ENCODE assay signal across 14 mouse cellular contexts in genomic region chr5:119832479-119832796, GRCm38 (mm10). TPM values are rescaled to one million over a fixed set of nuclear protein-coding genes. Genes with fewer than 3 reads are reported as not detected.
DNase-seq lines count a peak whose midpoint lies in the region; ATAC-seq lines count a peak whose summit lies in the region.
"Had no signal": no experiment of that assay in that cellular context is flagged by ENCODE, and none has a peak within 500 bp of the region (broad histone marks: within the 10 kb centered on the region; RNA-seq: fewer than 3 reads in every experiment).

Gene Tbx5, plus strand, starts transcription at chr5:119832668.

- peaks cover 100% of the 10 kb centered on the region for H3K27me3 ChIP-seq in hindbrain, embryonic 10.5 days (ENCODE audit: insufficient read depth, poor library complexity, severe bottlenecking)
- H3K27me3 ChIP-seq in hindbrain, embryonic 14.5 days (ENCODE audit: control insufficient read depth, insufficient read depth, low read length), result peaks cover 99% of the 10 kb centered on the region
- peaks cover 95% of the 10 kb centered on the region for H3K27me3 ChIP-seq in embryonic facial prominence, embryonic 15.5 days
- peaks cover 96% of the 10 kb centered on the region for H3K27me3 ChIP-seq in intestine, embryonic 14.5 days (replicated peaks; ENCODE audit: control insufficient read depth, insufficient read depth, low read length)
- H3K27me3 ChIP-seq in lung, embryonic 16.5 days (ENCODE audit: control insufficient read depth, insufficient read depth, low read depth, low read length), result peaks cover 32% of the 10 kb centered on the region

- ATAC-seq in hindbrain, embryonic 14.5 days (ENCODE audit: low FRiP score), result no peak
- ATAC-seq in embryonic facial prominence, embryonic 15.5 days (ENCODE audit: insufficient number of reproducible peaks, low FRiP score, low TSS enrichment, low read depth), result no peak
- no peak for ATAC-seq in intestine, embryonic 14.5 days (replicated peaks; ENCODE audit: low FRiP score, low TSS enrichment, low read depth)
- ATAC-seq in lung, embryonic 16.5 days (ENCODE audit: low read depth), result peak; percentile 51
- no peak for ATAC-seq in inflammation-experienced regulatory T-cells, adult 6 months
- ATAC-seq: forebrain, postnatal 0 days had no signal

- H3K4me2 ChIP-seq in hindbrain, embryonic 14.5 days (replicated peaks), result no peak within 1 kb of the TSS
- peak within 1 kb of the TSS; percentile 43 for H3K4me2 ChIP-seq in embryonic facial prominence, embryonic 15.5 days (replicated peaks)
- peak within 1 kb of the TSS; percentile 24 for H3K4me2 ChIP-seq in intestine, embryonic 14.5 days (ENCODE audit: low read length)
- H3K4me2 ChIP-seq in lung, embryonic 16.5 days (ENCODE audit: low read depth, low read length), result peak within 1 kb of the TSS; percentile 61
- H3K4me2 ChIP-seq: midbrain, embryonic 11.5 days had no signal

- peaks cover 13% of the 10 kb centered on the region; the same call in 1 of the 2 replicates for H3K4me1 ChIP-seq in hindbrain, embryonic 10.5 days (replicated peaks)
- no peaks in the 10 kb centered on the region for H3K4me1 ChIP-seq in hindbrain, embryonic 14.5 days (replicated peaks; ENCODE audit: control insufficient read depth, insufficient read depth, low read length)
- H3K4me1 ChIP-seq in embryonic facial prominence, embryonic 15.5 days, result peaks cover 21% of the 10 kb centered on the region
- H3K4me1 ChIP-seq in intestine, embryonic 14.5 days (replicated peaks; ENCODE audit: control insufficient read depth, insufficient read depth, low read length), result no peaks in the 10 kb centered on the region
- no peaks in the 10 kb centered on the region for H3K4me1 ChIP-seq in lung, embryonic 16.5 days (replicated peaks; ENCODE audit: control insufficient read depth, insufficient read depth, low read length)

- no peak within 1 kb of the TSS for H3K4me3 ChIP-seq in hindbrain, embryonic 10.5 days
- H3K4me3 ChIP-seq in hindbrain, embryonic 14.5 days (replicated peaks; ENCODE audit: low read length), result no peak within 1 kb of the TSS
- H3K4me3 ChIP-seq in embryonic facial prominence, embryonic 15.5 days (replicated peaks), result peak within 1 kb of the TSS; percentile 31
- H3K4me3 ChIP-seq in intestine, embryonic 14.5 days (ENCODE audit: low read depth, low read length), result no peak within 1 kb of the TSS
- peak within 1 kb of the TSS; percentile 66 for H3K4me3 ChIP-seq in lung, embryonic 16.5 days (ENCODE audit: low read length)

- WGBS in hindbrain, embryonic 10.5 days, result under 1% methylated on average over 16 of the region's 16 CpGs
- WGBS in hindbrain, embryonic 14.5 days, result 2% methylated on average over 16 of the region's 16 CpGs
- 7% methylated on average over 16 of the region's 16 CpGs for WGBS in embryonic facial prominence, embryonic 15.5 days
- 2% methylated on average over 16 of the region's 16 CpGs for WGBS in intestine, embryonic 14.5 days
- 1% methylated on average over 16 of the region's 16 CpGs for WGBS in lung, embryonic 16.5 days

- no peak within 1 kb of the TSS for H3K27ac ChIP-seq in hindbrain, embryonic 10.5 days
- no peak within 1 kb of the TSS for H3K27ac ChIP-seq in hindbrain, embryonic 14.5 days
- no peak within 1 kb of the TSS for H3K27ac ChIP-seq in embryonic facial prominence, embryonic 15.5 days (replicated peaks)
- no peak within 1 kb of the TSS for H3K27ac ChIP-seq in intestine, embryonic 14.5 days (ENCODE audit: low read depth)
- peak within 1 kb of the TSS; percentile 89 for H3K27ac ChIP-seq in lung, embryonic 16.5 days (ENCODE audit: low read length)

- DNase-seq in hindbrain, embryonic 10.5 days (ENCODE audit: low spot score), result peak; percentile 38
- no peak for DNase-seq in hindbrain, embryonic 14.5 days (ENCODE audit: low spot score)
- peak; percentile 64 for DNase-seq in intestine, embryonic 14.5 days (ENCODE audit: low spot score)
- no peak for DNase-seq in frontal cortex, postnatal 10 days (ENCODE audit: low spot score in 2 of 2)
- DNase-seq in thymus, adult 18-20 months, result no peak
- DNase-seq: cerebellum, adult 11 months; kidney, adult 11 months; right cerebral cortex, adult 18-20 months had no signal

- H3K36me3 ChIP-seq in hindbrain, embryonic 10.5 days, result no peaks in the 10 kb centered on the region
- H3K36me3 ChIP-seq in hindbrain, embryonic 14.5 days (replicated peaks; ENCODE audit: control insufficient read depth, insufficient read depth), result no peaks in the 10 kb centered on the region
- H3K36me3 ChIP-seq in embryonic facial prominence, embryonic 15.5 days, result no peaks in the 10 kb centered on the region
- H3K36me3 ChIP-seq in intestine, embryonic 14.5 days (ENCODE audit: control insufficient read depth, insufficient read depth, low read length), result no peaks in the 10 kb centered on the region
- no peaks in the 10 kb centered on the region for H3K36me3 ChIP-seq in lung, embryonic 16.5 days (ENCODE audit: control insufficient read depth, insufficient read depth, low read length)

- H3K9ac ChIP-seq in hindbrain, embryonic 14.5 days, result no peak within 1 kb of the TSS
- no peak within 1 kb of the TSS for H3K9ac ChIP-seq in embryonic facial prominence, embryonic 15.5 days
- no peak within 1 kb of the TSS for H3K9ac ChIP-seq in intestine, embryonic 14.5 days (ENCODE audit: low read length)
- peak within 1 kb of the TSS; percentile 89 for H3K9ac ChIP-seq in lung, embryonic 16.5 days (ENCODE audit: low read length)
- H3K9ac ChIP-seq: forebrain, postnatal 0 days had no signal

- no peaks in the 10 kb centered on the region for H3K9me3 ChIP-seq in hindbrain, embryonic 10.5 days
- no peaks in the 10 kb centered on the region for H3K9me3 ChIP-seq in hindbrain, embryonic 14.5 days (ENCODE audit: control insufficient read depth, low read length)
- H3K9me3 ChIP-seq in embryonic facial prominence, embryonic 15.5 days (replicated peaks), result no peaks in the 10 kb centered on the region
- H3K9me3 ChIP-seq in intestine, embryonic 14.5 days (ENCODE audit: control insufficient read depth, low read length), result no peaks in the 10 kb centered on the region
- H3K9me3 ChIP-seq in lung, embryonic 16.5 days (ENCODE audit: control insufficient read depth, low read length), result no peaks in the 10 kb centered on the region

RNA-seq across cellular contexts. Expression of gene Tbx5, which starts in this region (rescaled TPM):
- polyA plus RNA-seq in hindbrain, embryonic 10.5 days (2016; fragmentation: Nextera tagmentation; extraction: Ambion mirVana), result not detected in 2 replicates
- polyA plus RNA-seq in hindbrain, embryonic 14.5 days (2014; fragmentation: Nextera tagmentation; extraction: Ambion mirVana), result 0.04 and 0.22 TPM in 2 replicates
- 0.71 and 1.8 TPM in 2 replicates for polyA plus RNA-seq in embryonic facial prominence, embryonic 15.5 days (2015; fragmentation: Nextera tagmentation; extraction: Ambion mirVana)
- not detected in 2 replicates for polyA plus RNA-seq in intestine, embryonic 14.5 days (2014; fragmentation: Nextera tagmentation; extraction: Ambion mirVana)
- 53.0 and 58.7 TPM in 2 replicates for polyA plus RNA-seq in lung, embryonic 16.5 days (2015; fragmentation: Nextera tagmentation; extraction: Ambion mirVana)
- polyA plus RNA-seq in inflammation-experienced regulatory T-cells, adult 6 months (2017; shearing (Covaris generic)), result not detected
- polyA plus RNA-seq: C2C12; forebrain, postnatal 0 days; midbrain, embryonic 11.5 days had no signal

Comparison
In these comparisons a context has a peak if more than half of its experiments do, and no peak if none do; other contexts are left out.
1. RNA of gene Tbx5 (polyA plus RNA-seq): 53.0 to 58.7 TPM in lung, embryonic 16.5 days; 0.71 to 1.8 TPM in embryonic facial prominence, embryonic 15.5 days, 0.04 to 0.22 TPM in hindbrain, embryonic 14.5 days, not detected in hindbrain, embryonic 10.5 days, not detected in intestine, embryonic 14.5 days and not detected in inflammation-experienced regulatory T-cells, adult 6 months; every median in the first group is over 10 times any median in the second.
2. Peak in DNase-seq in hindbrain, embryonic 10.5 days; RNA of the gene not detected or under 1 TPM.
3. Peak in DNase-seq and H3K4me2 ChIP-seq in intestine, embryonic 14.5 days; RNA of the gene not detected or under 1 TPM.
4. H3K4me3 ChIP-seq: peak in embryonic facial prominence, embryonic 15.5 days (single experiment) and lung, embryonic 16.5 days (single experiment); none in hindbrain, embryonic 10.5 days (single experiment), hindbrain, embryonic 14.5 days (single experiment) and intestine, embryonic 14.5 days (single experiment).